Mouse (Mus musculus): ENCODE measurements at regions not wholly inside any gene's neighbourhood (a gene's known extent, or its start where the extent isn't known, plus 50 kb on each side); places are given as distances from the start of the nearest gene placed in this dataset.
A peak's percentile ranks its signal among the peaks of the same experiment; 100 is the strongest.

- no peak for DNase-seq (ENCODE audit: low spot score)
Observed at GRCm38 (mm10) chr7:79201246-79201645, 52.4 kb upstream of the Mfge8 start.

GRCm38 (mm10) chr7:79202336-79202735 lies 53.5 kb upstream of the Mfge8 start:
- no peak for DNase-seq (ENCODE audit: low spot score)

GRCm38 (mm10) chr7:79203481-79203880 lies 54.6 kb upstream of the Mfge8 start:
- no peak for DNase-seq (ENCODE audit: low spot score)

- DNase-seq (ENCODE audit: low spot score): no peak
Observed at GRCm38 (mm10) chr7:79207140-79207539, 58.3 kb upstream of the Mfge8 start.

GRCm38 (mm10) chr7:79210376-79211215 lies 61.7 kb upstream of the Mfge8 start:
- no peak for DNase-seq (ENCODE audit: low spot score)

GRCm38 (mm10) chr7:79211287-79211976 lies 61.6 kb upstream of the Abhd2 start:
- no peak for DNase-seq (ENCODE audit: low spot score)

- DNase-seq (ENCODE audit: low spot score): no peak
Observed at GRCm38 (mm10) chr7:79212231-79212630, 60.8 kb upstream of the Abhd2 start.

GRCm38 (mm10) chr7:79215001-79215400 lies 58.0 kb upstream of the Abhd2 start:
- DNase-seq (ENCODE audit: low spot score): no peak

GRCm38 (mm10) chr7:79217232-79217631 lies 55.8 kb upstream of the Abhd2 start:
- peak; percentile 14 for DNase-seq (ENCODE audit: low spot score)

GRCm38 (mm10) chr7:79222626-79223335 lies 50.2 kb upstream of the Abhd2 start:
- DNase-seq (ENCODE audit: low spot score): no peak

All from layer of hippocampus, adult 11-12 months (tissue).